Mouse (Mus musculus) spleen, adult 2 months (tissue): ENCODE results near the gene Gmeb1. TPM values are rescaled to one million over a fixed set of nuclear protein-coding genes. Genes with fewer than 3 reads are reported as not detected.
A peak's percentile ranks its signal among the peaks of the same experiment; 100 is the strongest.

ENCODE experiments used
- DNase-seq, 2 experiments: peaks; one replicate each; pipeline versions ENCODE4 v3.0.0 to v3.0.0-alpha.2; 2012 to 2021; ENCODE audit warnings: low spot score in 2 of 2, low read depth in 1 of 2
- H3K27ac ChIP-seq: fragments of 200-500 bp; 2 replicates; pipeline ENCODE4 v1.5.1; 2012; ENCODE audit warnings: low read length, inconsistent platforms; ENCODE audit not compliant: insufficient read depth
- H3K27me3 ChIP-seq: fragments of 200-500 bp; 2 replicates; pipeline ENCODE4 v1.6.1; 2012; ENCODE audit warnings: mild to moderate bottlenecking, moderate library complexity, low read length, inconsistent platforms; ENCODE audit not compliant: control insufficient read depth, insufficient read depth
- H3K36me3 ChIP-seq: fragments of 200-500 bp; 2 replicates; pipeline ENCODE4 v1.6.1; 2012; ENCODE audit warnings: mild to moderate bottlenecking, low read length, inconsistent platforms; ENCODE audit not compliant: control insufficient read depth, insufficient read depth
- H3K4me1 ChIP-seq: fragments of 200-500 bp; 2 replicates; pipeline ENCODE4 v1.6.1; 2011; ENCODE audit warnings: inconsistent platforms; ENCODE audit not compliant: control insufficient read depth, insufficient read depth, insufficient read length
- H3K4me3 ChIP-seq: fragments of 200-500 bp; 2 replicates; pipeline ENCODE4 v1.5.1; 2011; ENCODE audit warnings: mild to moderate bottlenecking, inconsistent platforms; ENCODE audit not compliant: insufficient read depth, insufficient read length; ENCODE audit errors: extremely low read depth
- CTCF ChIP-seq: fragments of 200-500 bp; IDR thresholded peaks from 2 replicates; pipeline ENCODE4 v1.5.1; 2011; ENCODE audit warnings: mild to moderate bottlenecking, inconsistent platforms; ENCODE audit not compliant: insufficient read depth, insufficient read length, insufficient replicate concordance; ENCODE audit errors: extremely low read depth
- POLR2A ChIP-seq: fragments of 200-500 bp; IDR thresholded peaks from 2 replicates; pipeline ENCODE4 v1.6.1; 2011; ENCODE audit warnings: low read depth, low read length, inconsistent platforms
- WGBS: fragments of 180-500 bp; shearing (Covaris S2); methylation state at CpG from one replicate; pipeline ENCODE4 v1.1.7; 2018; 5-methylcytosine and 5-hydroxymethylcytosine counted together
- polyA plus RNA-seq: library from polyadenylated mRNA; depleted of rRNA; stranded (reverse); fragments of >200 nt; gene quantifications from 2 replicates; pipeline ENCODE4 v1.2.3, GENCODE M21; 2012

The Gmeb1 gene
- polyA plus RNA-seq, 1 experiment = 12.0 TPM

DNA sequence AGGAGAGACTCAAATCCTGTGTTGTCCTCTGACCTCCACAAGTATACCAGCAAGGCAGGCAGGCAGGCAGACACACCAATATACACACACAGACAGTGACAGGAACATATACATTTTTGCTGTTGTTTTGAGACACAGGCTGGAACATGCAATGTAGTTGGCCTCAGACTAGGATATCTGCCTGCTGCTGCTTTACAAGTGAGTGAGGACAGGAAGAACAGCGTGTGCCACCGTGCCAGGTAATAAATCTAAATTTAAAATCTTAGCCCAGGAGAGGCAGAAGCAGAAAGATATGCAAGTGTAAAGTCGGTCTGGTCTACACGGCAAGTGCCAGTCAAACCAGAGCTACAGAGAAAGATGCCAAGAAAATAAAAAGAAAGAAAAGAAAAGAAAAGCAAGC is 2.2 kb downstream of the Gmeb1 start:
- no peak overlapping the region for H3K4me3 ChIP-seq
- no peak overlapping the region for H3K27ac ChIP-seq
- WGBS = 32% methylated on average over 4 of the region's 4 CpGs
- no peaks in the 10 kb centered on the region for H3K27me3 ChIP-seq
- no peak for DNase-seq
- H3K36me3 ChIP-seq = no peaks in the 10 kb centered on the region
- peaks cover 7% of the 10 kb centered on the region; the same call in 1 of the 2 replicates for H3K4me1 ChIP-seq
- TF ChIP-seq CTCF = no peak
- no peak for TF ChIP-seq POLR2A

DNA sequence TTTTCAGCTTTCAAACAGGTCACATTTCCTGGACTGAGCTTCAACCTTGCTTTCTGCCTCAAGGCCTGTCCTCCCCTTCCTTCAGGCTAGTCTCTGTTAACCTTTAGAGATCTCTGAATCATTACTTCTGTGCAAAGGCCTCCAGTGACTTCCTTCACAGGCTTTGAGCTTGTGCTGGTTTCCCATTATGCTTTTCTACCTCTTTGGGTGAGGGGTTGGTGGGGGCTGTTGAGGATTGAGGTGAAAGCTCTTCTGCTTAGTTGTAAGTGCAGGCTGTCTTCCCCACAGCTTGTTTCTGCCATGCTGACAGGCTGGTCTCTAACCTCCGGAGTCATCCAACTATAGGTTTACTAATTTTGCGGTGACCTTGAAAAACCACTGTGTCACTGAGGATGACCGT is 5.0 kb downstream of the Gmeb1 start:
- H3K4me1 ChIP-seq = peaks cover 7% of the 10 kb centered on the region; the same call in 1 of the 2 replicates
- DNase-seq = no peak
- no peaks in the 10 kb centered on the region for H3K27me3 ChIP-seq
- 96% methylated on average over 3 of the region's 3 CpGs for WGBS
- no peak overlapping the region for H3K27ac ChIP-seq
- TF ChIP-seq POLR2A = no peak
- H3K36me3 ChIP-seq = no peaks in the 10 kb centered on the region
- no peak overlapping the region for H3K4me3 ChIP-seq

DNA sequence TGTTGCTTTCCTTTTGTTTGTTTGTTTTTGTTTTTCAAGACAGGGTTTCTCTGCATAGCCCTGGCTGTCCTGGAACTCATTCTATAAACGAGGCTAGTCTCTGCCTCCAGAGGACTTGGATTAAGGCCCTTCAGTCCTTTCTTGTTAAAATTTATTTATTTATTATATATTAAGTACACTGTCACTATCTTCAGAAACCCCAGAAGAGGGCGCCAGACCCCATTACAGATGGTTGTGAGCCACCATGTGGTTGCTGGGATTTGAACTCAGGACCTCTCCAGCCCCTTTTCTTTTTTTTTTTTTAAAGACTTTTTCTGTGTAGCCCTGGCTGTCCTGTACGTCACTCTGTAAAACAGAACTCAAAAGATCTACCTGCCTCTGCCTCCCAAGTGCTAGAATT is 6.4 kb downstream of the Gmeb1 start:
- Histone ChIP-seq H3K4me3 (no peak overlapping the region), H3K4me1 (peaks cover 7% of the 10 kb centered on the region; the same call in 1 of the 2 replicates), H3K27ac (no peak overlapping the region), H3K27me3 (no peaks in the 10 kb centered on the region), H3K36me3 (no peaks in the 10 kb centered on the region)
- 85% methylated on average over 3 of the region's 3 CpGs for whole genome bisulfite sequencing
- TF ChIP-seq CTCF (no peak), POLR2A (no peak)
- DNase-seq = no peak

DNA sequence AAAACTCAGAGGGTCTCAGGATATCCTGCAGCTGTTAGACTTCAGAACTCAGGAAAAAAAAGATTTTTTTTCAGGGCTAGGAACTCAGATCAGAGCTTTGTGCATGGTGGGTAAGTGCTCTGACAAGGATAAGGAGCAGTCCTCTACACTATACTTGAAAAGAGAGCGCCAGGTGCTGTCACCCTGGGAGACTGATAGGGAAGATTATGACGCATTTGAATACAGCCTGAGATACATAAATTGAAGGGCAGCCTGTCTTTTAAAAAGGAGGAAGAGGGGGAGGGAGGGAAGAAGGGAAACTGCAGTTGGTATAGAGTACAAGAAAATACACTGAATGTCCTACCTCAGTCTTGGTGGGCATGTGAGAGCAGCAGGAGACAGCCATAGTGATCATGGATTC is 7.8 kb downstream of the Gmeb1 start:
- no peak for TF ChIP-seq POLR2A
- TF ChIP-seq CTCF = no peak
- no peaks in the 10 kb centered on the region for H3K36me3 ChIP-seq
- no peak overlapping the region for H3K4me3 ChIP-seq
- H3K27me3 ChIP-seq = no peaks in the 10 kb centered on the region
- H3K4me1 ChIP-seq = no peaks in the 10 kb centered on the region; the same call in 1 of the 2 replicates
- no peak for DNase-seq
- 82% methylated on average over 2 of the region's 2 CpGs for WGBS
- no peak overlapping the region for H3K27ac ChIP-seq

DNA sequence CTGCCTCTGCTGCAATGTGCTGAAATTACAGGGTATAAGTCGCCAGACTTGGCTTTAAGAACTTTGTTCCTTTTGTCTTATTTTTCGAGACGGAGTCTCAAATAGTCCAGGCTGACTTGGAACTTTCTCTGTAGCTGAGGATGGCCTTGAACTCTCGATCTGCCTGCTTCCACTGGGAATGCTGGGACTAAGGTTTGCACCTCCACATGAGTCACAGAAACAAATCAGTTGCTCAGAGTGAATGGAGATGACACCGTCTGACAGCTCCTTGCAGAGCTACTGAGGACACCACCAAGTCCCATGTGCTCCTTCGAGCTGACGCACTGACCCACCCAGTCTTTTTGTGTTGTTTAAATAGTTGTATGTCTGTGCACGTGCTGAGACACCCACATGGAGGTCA is 8.3 kb downstream of the Gmeb1 start:
- Histone ChIP-seq H3K4me1 (no peaks in the 10 kb centered on the region; the same call in 1 of the 2 replicates), H3K4me3 (no peak overlapping the region), H3K36me3 (no peaks in the 10 kb centered on the region), H3K27ac (no peak overlapping the region), H3K27me3 (no peaks in the 10 kb centered on the region)
- no peak for DNase-seq
- TF ChIP-seq CTCF (no peak), POLR2A (no peak)
- 92% methylated on average over 8 of the region's 8 CpGs for WGBS

GRCm38 (mm10) chr4:132251596-132251995 is 9.8 kb downstream of the Gmeb1 start:
- Histone ChIP-seq H3K36me3 (no peaks in the 10 kb centered on the region), H3K4me1 (no peaks in the 10 kb centered on the region; the same call in 1 of the 2 replicates), H3K4me3 (no peak overlapping the region), H3K27ac (peak overlapping the region; percentile 19), H3K27me3 (no peaks in the 10 kb centered on the region)
- WGBS = 55% methylated on average over 9 of the region's 9 CpGs
- DNase-seq = peak in 1 of 2 experiments; percentile 66
- TF ChIP-seq POLR2A = no peak
- no peak for TF ChIP-seq CTCF

DNA sequence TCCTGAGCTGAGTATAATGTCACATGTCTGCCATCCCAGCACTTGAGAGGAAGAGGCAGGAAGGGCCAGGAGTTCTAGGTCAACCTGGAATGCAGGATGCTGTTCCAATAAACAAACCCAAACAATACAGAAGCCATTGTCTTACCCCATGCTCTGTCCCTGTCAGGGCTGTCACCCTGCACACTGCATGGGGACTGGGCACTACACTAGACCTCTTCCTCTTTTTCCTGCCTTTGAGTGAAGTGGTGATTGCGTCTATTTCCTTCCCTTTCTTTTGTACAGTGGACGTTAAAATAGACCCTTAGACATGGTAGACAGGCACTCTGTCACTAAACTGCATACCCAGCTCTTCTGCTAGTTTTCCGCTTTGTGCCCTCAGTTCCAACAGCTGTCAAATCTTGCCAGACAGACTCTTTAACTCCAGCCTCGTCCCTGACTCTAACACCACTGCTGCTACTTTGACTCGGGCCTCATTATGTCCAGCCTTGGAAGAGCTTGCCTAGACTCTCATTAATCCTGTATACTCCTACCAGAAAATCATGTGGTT is 13.9 kb downstream of the Gmeb1 start:
- TF ChIP-seq POLR2A (no peak), CTCF (no peak)
- Histone ChIP-seq H3K27ac (peak overlapping the region; percentile 28), H3K4me1 (no peaks in the 10 kb centered on the region; the same call in 1 of the 2 replicates), H3K36me3 (peaks cover 7% of the 10 kb centered on the region), H3K4me3 (no peak overlapping the region), H3K27me3 (no peaks in the 10 kb centered on the region)
- DNase-seq = peak in 1 of 2 experiments; percentile 22
- WGBS = 32% methylated on average over 5 of the region's 5 CpGs

DNA sequence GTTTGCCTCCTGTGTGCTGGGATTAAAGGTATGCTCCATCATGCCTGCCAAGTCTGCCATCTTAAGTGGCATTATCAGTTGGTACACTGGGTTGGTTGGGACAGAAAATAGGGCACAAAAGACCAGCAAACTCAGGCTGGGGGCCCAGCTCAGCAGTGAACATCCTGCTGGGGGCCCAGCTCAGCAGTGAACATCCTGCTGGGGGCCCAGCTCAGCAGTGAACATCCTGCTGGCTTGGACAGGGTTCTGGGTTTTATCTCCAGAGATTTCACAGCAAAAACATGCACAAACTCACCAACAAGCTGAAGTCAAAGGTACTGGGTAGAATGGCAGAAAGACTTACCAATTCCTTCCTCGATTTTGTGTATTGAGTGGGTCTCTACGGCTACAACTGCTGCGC is 15.8 kb downstream of the Gmeb1 start:
- Histone ChIP-seq H3K27ac (no peak overlapping the region), H3K4me3 (no peak overlapping the region)
- TF ChIP-seq CTCF (no peak), POLR2A (no peak)

More for the DNA sequence above, 15.8 kb downstream of the Gmeb1 start:
- 76% methylated on average over 3 of the region's 3 CpGs for WGBS
- Histone ChIP-seq H3K27me3 (no peaks in the 10 kb centered on the region), H3K36me3 (peaks cover 10% of the 10 kb centered on the region), H3K4me1 (no peaks in the 10 kb centered on the region; the same call in 1 of the 2 replicates)
- DNase-seq = no peak
